Mouse (Mus musculus) embryonic fibroblast, embryonic 13.5 days (primary cell): ENCODE measurements around the gene Znrf4.

Source experiments
- CTCF ChIP-seq: IDR thresholded peaks from 2 replicates; pipeline ENCODE4 v1.5.1; 2011; ENCODE audit warnings: mild to moderate bottlenecking, control low read depth, low read length, moderate library complexity, borderline replicate concordance; ENCODE audit not compliant: insufficient read depth
- POLR2A ChIP-seq: IDR thresholded peaks from 2 replicates; pipeline ENCODE4 v1.6.1; 2011; ENCODE audit warnings: low read depth, mild to moderate bottlenecking, control low read depth, low read length, moderate library complexity

- TF ChIP-seq CTCF, result no peak
- TF ChIP-seq POLR2A, result no peak
Measured at GRCm38 (mm10) chr17:56473611-56473905, 38.7 kb downstream of the Znrf4 start.
